Mouse (Mus musculus) cerebellum, adult 2 months (tissue): ENCODE results near the gene Fbxo44.

Source experiments
- CTCF ChIP-seq: fragments of 200-500 bp; IDR thresholded peaks from 2 replicates; pipeline ENCODE4 v1.5.1; 2011; ENCODE audit warnings: low read depth, mild to moderate bottlenecking, control low read depth, low read length, moderate library complexity, borderline replicate concordance; ENCODE audit not compliant: insufficient read depth
- POLR2A ChIP-seq: fragments of 200-500 bp; IDR thresholded peaks from 2 replicates; pipeline ENCODE4 v1.6.1; 2011; ENCODE audit warnings: low read length, control low read depth, borderline replicate concordance; ENCODE audit not compliant: insufficient read depth

GRCm38 (mm10) chr4:148181483-148181882, 21.2 kb upstream of the Fbxo44 start:
- no peak for TF ChIP-seq CTCF
- TF ChIP-seq POLR2A: no peak
